Mouse (Mus musculus): Measurements from ENCODE around the gene Fam98c.
"Not testable (repeated sequence)": the region's sequence is repeated elsewhere in the genome, so short reads cannot be mapped to it uniquely, and the experiment has no call there.

Fam98c gene

GRCm38 (mm10) chr7:29155838-29156782, at the start of gene Fam98c:
TSS of gene Fam98c (minus strand) at chr7:29156234.
- DNase-seq = peak; percentile 86 to 89

DNA sequence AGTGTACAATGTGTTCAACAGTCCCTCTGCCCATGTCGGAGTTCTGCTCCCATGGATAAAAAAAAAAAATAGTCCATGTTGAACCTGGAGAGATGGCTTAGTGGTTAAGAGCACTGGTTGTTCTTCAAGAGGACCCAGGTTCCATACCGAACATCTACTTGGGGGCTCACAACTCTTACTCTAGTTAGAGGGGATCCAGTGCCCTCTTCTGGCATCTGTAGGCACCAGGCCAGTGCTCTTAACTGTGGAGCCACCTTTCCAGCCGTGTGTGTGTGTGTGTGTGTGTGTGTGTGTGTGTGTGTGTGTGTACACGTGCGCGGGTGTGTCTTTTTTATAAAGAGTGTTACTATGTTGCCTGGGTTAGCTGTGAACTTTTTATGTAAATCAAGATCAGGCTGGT, 46.5 kb upstream of the Fam98c start:
- no peak for DNase-seq

DNA sequence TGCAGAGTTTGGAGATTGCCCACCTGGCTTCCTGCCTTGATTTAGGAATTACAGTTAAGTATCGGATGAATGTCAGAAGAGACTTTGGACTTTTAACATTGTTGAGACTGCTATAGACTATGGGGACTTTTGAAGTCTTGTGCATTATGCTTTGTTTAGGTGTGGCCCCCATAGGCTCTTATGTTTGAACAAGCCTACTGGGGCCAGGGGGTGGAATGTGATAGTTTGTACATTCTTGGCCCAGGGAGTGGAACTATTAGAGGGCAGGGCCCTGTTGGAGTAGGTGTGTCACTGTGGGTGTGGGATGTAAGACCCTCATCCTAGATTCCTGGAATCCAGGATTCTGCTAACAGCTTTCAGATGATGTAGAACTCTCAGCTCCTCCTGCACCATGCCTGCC, 38.2 kb upstream of the Fam98c start:
- not testable (repeated sequence) for DNase-seq

GRCm38 (mm10) chr7:29181323-29181722, 25.3 kb upstream of the Fam98c start:
- not testable (repeated sequence) for DNase-seq

DNA sequence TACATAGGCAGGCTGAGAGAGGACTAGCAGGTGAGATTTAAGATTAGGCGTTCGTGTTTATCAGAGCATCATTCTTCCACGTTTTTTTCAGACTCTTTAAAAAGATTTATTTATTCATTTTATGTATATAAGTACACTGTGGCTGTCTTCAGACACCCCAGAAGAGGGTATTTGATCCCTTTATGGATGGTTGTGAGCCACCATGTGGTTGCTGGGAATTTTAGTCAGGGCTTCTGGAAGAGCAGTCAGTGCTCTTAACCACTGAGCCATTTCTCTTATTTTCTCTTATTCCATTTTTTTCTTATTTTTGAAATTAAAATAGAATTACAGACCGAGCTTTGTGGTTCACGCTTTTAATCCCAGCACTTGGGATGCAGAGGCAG, 24.8 kb upstream of the Fam98c start:
- DNase-seq = no peak

GRCm38 (mm10) chr7:29180077-29180853, 24.2 kb upstream of the Fam98c start, which contains the start of gene Psmd8:
TSS of gene Psmd8 (minus strand) at chr7:29180701.
- peak; percentile 93 to 97 for DNase-seq

DNA sequence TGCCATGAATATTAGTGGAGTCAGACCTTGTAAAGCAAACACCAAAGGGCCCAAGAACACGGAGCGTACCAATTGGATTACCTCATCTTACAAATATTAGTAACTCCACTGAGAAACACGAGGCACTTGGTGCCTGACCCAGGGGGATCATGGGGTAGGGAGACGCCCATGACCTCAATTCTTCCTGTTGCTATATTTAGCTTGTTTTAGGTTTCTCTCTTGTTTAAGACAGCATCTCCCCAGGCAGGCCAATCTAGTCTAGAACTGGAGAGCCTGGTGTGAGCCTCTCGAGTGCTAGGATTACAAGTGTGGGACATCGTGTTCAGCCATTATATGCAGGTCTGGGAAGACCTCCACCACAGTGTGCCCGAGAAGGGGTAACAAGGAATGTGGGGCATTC, 23.3 kb upstream of the Fam98c start:
- no peak for DNase-seq

GRCm38 (mm10) chr7:29178106-29178505, 22.1 kb upstream of the Fam98c start:
- peak in 1 of 2 experiments; percentile 15 for DNase-seq

DNA sequence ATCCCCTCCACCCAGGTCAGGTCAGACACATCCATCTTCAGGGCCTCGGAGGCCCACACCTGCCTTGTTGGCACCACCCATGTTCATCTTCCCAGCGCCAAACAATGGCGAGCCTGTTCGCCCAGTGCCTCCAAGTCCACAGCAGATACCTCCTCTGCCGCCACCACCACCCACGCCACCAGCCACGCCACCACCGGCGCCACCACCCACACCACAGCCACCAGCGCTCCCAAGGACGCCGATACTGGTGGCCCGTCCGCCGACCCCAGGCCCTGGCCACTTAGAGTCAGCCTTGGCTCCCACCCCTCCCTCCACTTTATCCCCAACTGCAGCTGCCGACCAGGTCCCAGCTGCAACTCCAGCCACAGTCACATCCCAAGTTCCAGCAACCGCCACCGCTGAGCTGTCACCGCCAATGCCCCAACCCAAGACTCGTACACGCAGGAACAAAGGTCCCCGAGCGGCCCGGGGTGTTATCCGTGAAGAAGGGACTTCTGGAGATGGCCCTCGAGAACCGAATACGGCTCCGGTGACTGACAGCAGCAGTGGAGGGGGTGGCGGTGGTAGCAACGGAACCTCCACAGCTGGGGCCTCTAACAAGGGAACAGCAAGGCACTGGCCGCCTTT, 16.5 kb upstream of the Fam98c start:
- DNase-seq = no peak

- DNase-seq = peak in 1 of 2 experiments; percentile 10
These were observed 15.6 kb upstream of the Fam98c start for GRCm38 (mm10) chr7:29171562-29172097.

DNA sequence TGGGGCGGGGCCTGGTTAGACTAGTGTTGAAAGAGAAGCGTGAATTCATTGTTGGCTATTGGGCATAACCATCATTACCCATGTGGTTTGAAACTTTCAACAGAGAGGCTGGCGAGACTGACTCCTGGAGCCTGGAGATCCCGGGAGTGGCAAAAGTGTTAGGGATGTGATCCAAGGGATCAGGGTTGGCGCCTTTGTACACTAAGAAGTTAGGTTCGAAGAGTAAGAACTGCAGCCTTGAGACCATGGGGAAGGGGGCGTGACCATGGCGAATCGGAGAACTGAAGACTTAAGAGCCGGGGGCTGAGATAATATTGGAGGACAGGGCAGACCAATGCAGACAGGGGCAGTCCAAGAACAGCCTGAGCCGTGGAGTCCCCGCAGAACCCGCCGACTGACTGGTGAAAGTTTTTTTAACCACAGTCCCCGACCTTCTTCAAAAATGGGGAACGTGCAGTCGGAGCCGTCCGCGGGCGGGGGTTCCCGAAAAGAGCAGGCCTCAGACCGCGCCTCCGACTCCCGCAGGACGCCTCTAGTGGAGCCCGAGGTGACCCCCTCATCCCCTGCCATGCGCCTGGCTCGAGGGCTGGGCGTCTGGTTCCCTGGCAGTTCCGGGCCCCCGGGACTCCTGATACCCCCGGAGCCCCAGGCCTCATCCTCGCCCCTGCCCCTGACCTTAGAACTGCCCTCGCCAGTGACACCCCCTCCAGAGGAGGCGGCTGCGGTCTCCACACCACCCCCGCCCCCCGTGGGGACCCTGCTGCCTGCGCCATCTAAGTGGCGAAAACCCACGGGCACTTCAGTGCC, 14.9 kb upstream of the Fam98c start:
- DNase-seq = peak in 1 of 2 experiments; percentile 27

DNA sequence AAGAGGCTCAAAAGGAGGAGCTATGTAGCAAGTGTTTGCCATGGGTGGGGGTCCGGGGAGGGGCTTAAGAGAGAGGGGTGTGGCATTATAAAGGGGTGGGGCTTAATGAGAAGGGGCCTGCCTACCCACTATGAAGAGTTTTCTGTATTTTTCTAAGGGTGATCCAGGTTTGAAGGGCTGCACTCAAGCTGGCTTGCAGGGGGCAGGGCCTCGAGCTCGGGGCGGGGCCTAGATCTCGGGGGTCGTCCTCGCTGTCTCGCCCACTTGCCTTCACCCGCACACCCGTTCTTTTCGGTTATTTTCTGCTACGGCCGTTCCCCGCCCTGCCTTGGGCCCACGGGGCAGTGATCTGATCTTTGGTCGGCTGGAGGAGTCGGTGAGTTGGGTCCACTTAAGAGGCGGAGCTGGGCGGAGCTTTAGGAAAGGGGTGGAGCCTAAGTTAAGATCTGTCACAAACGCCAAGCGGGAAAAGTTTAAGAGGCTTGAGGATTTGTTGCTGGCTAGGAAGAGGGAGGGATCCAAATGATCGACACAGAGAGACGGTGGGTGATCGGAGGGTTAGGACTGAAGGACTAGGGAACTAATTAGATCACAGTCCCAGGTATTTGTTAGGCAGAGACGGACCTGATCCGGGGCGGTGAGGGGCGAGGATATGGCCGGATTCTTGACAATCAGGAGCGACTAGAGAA, 14.2 kb upstream of the Fam98c start, which contains the start of the genes Ggn and Spred3:
TSS of gene Ggn (plus strand) at position 145 of the 689 bp plus-strand sequence.
TSS of gene Spred3 (minus strand) at position 346 of the 689 bp plus-strand sequence.
- DNase-seq = peak; percentile 35 to 49

DNA sequence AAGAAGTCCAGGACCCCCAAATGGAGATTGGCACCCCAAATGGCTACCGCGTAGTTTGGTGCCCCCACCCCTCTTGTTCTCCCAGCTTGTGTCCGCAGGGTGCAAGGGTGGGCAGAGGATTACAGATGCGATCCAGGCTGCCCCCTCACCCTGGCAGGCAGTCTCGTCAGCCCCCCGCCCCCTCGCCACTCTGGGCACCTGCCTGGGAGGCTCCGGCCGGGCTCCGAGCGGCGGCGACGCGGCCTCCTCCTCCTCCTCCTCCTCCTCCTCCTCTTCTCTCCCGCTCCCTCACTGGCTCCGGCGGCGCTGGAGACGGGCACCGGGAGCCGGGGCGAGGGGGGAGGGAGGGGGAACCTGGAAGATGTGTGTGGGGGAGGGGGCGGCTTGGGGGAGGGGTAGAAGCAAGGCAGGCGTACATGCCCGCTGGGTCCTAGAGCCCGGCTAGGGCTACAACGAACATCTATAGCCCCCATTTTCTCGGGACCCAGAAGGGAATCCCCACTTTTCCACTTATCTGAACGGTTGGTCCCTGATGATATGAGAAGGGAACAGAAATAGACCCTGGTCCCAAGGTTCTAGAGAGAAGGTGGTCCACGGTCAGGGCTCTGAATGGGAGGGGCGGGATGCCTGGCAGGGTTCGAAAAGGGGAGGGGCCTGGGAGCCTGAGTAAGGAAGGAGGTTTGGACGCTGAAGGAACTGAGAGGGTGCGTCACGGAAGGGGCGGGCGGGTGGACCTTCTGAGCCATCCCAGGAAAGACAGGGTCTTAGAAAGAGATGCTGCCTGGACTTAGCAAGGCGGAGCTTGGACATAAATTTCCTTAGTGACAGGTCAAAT, 13.4 kb upstream of the Fam98c start:
- peak; percentile 81 to 82 for DNase-seq

GRCm38 (mm10) chr7:29168791-29169230, 12.8 kb upstream of the Fam98c start:
- DNase-seq = no peak

GRCm38 (mm10) chr7:29168121-29168695, 12.2 kb upstream of the Fam98c start:
- DNase-seq = no peak

DNA sequence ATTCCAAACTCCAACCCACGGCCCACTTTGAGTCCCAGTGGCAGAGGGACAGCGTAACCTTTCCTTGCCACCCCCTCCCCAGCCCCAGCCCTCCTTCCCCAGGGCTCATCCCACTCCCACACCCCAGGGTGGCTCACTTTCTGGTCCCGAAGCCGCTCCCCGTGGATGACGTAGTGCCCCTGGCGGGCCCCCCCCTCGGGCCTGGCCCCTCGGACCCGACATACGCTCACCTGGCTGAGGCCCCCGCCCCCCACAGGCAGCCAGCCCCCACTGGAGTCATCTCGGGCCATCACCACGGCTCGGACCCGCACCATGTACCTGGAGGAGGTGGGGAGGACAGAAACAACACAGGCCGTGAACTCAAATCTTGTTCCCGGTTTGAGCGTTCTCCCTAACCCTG, 11.6 kb upstream of the Fam98c start:
- DNase-seq = no peak

DNA sequence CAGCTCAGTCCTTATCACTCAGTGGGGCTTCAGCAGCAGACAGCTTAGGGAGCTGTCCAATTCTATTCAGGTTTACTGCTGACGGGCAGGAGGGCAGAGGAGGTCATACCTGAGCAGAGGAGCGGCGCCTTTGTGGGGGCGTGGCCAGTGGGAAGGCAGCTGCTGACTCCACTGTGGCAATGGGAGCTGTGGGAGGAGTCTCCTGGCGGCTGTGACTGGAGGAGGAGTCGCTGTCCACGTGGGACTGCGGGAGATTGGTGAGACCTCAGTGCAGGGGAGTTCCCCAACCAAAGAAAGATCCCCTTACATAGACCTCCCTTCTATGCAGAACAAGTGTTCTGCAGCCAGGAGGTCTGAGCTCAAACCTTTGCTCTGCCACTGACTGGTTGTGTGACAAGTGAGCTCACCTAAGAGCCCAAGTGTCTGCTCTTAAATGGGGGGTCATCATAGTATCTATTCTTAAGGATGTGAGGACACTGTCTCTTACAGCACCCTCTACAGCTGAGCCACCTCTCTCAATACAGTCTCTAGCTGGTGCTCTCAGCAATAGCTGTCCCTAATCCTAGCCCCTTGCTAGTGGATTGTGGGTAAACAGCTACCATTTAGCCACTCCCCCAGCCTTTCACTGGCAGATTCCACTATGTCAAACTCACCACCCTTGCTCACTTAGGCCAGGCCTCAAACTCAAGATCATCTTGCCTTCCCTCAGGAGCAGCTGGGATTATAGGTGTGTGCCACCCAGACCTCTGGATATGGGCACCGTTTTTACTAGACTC, 6.9 kb upstream of the Fam98c start:
- DNase-seq = no peak

- DNase-seq = no peak
These were observed 6.3 kb upstream of the Fam98c start for GRCm38 (mm10) chr7:29162294-29162693.

DNA sequence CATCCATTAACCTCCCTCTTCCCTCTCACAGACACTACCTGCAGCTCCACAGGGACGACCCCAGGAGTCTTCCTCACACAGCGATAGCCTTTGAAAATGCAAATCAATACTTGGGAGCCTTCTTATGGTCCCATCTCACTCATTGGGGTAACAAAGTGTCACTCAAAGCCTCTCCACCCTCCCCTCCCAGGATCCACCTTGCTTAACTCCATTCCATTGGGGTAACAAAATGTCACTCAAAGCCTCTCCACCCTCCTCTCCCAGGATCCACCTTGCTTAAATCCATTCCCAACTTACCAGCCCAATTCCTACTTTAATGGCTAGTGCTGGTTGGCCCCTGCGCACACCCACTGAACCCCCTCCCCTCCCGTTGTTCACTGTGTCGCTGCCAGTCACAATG, 2.2 kb upstream of the Fam98c start:
- DNase-seq = no peak
